Mouse (Mus musculus) ES-E14 (cell line): ENCODE measurements around the gene Rpl5. TPM values are rescaled to one million over a fixed set of nuclear protein-coding genes. Genes with fewer than 3 reads are reported as not detected.
"Not testable (repeated sequence)": the region's sequence is repeated elsewhere in the genome, so short reads cannot be mapped to it uniquely, and the experiment has no call there.

ENCODE experiments used
- DNase-seq: peaks from one replicate; pipeline ENCODE4 v3.0.0-alpha.2; 2013; ENCODE audit warnings: low read depth, low spot score
- H3K27ac ChIP-seq: 2 replicates; pipeline ENCODE4 v1.5.1; 2012; ENCODE audit warnings: low read depth, mild to moderate bottlenecking, low read length, moderate library complexity, mixed read lengths; ENCODE audit not compliant: poor library complexity, insufficient read depth, severe bottlenecking
- H3K36me3 ChIP-seq: 2 replicates; pipeline ENCODE4 v1.6.1; 2012; ENCODE audit warnings: mild to moderate bottlenecking, low read length, moderate library complexity, mixed read lengths; ENCODE audit not compliant: control insufficient read depth, poor library complexity, insufficient read depth, severe bottlenecking
- H3K4me1 ChIP-seq, 2 experiments: fragments of 150-350 bp in 1 of 2; sonication (generic) in 1 of 2; 2 replicates each; pipeline ENCODE4 v1.6.1; 2012; ENCODE audit warnings: low read length in 2 of 2, mild to moderate bottlenecking in 1 of 2, mixed read lengths in 1 of 2; ENCODE audit not compliant: control insufficient read depth in 2 of 2, insufficient read depth in 2 of 2, poor library complexity in 1 of 2
- H3K4me3 ChIP-seq, 2 experiments: fragments of 150-350 bp in 1 of 2; sonication (generic) in 1 of 2; 2 replicates each; pipeline ENCODE4 v1.5.1; 2012; ENCODE audit warnings: low read length in 2 of 2, low read depth in 1 of 2, mild to moderate bottlenecking in 1 of 2, mixed read lengths in 1 of 2; ENCODE audit not compliant: insufficient read depth in 1 of 2, poor library complexity in 1 of 2, severe bottlenecking in 1 of 2
- H3K9ac ChIP-seq: 2 replicates; pipeline ENCODE4 v1.6.1; 2012; ENCODE audit warnings: low read depth, mild to moderate bottlenecking, low read length, mixed read lengths; ENCODE audit not compliant: poor library complexity, insufficient read depth, severe bottlenecking
- H3K9me3 ChIP-seq: fragments of 150-350 bp; sonication (generic); 2 replicates; pipeline ENCODE4 v1.6.1; 2012; ENCODE audit warnings: low read depth, mild to moderate bottlenecking, low read length; ENCODE audit not compliant: control insufficient read depth, insufficient read depth
- CHD2 ChIP-seq: IDR thresholded peaks from 2 replicates; pipeline ENCODE4 v1.6.1; 2014; ENCODE audit warnings: mild to moderate bottlenecking, low read depth, low read length, inconsistent platforms
- HCFC1 ChIP-seq: IDR thresholded peaks from 2 replicates; pipeline ENCODE4 v1.6.1; 2012; ENCODE audit warnings: low read length, inconsistent platforms, borderline replicate concordance; ENCODE audit not compliant: insufficient read depth
- MAFK ChIP-seq: IDR thresholded peaks from 2 replicates; pipeline ENCODE4 v1.6.1; 2014; ENCODE audit warnings: mild to moderate bottlenecking, low read depth, low read length, inconsistent platforms; ENCODE audit not compliant: insufficient read depth
- ZC3H11A ChIP-seq: IDR thresholded peaks from 2 replicates; pipeline ENCODE4 v1.6.1; 2012; ENCODE audit warnings: low read depth, mild to moderate bottlenecking, inconsistent platforms, low read length, borderline replicate concordance
- ZNF384 ChIP-seq: IDR thresholded peaks from 2 replicates; pipeline ENCODE4 v1.6.1; 2012; ENCODE audit warnings: low read depth, low read length, inconsistent platforms
- in situ Hi-C, 2 experiments: fragments of 600-800 bp; cut with MboI; formaldehyde crosslinking; loops; one replicate each; pipeline ENCODE4 v1.15.1; 2025; ENCODE audit warnings: low sequenced_read_pairs in 2 of 2, inconsistent platforms in 1 of 2; ENCODE audit not compliant: unreplicated experiment in 2 of 2
- total RNA-seq: library from RNA; depleted of rRNA; stranded (reverse); fragments of 300-350 nt; gene quantifications from 2 replicates; pipeline ENCODE4 v1.2.3, GENCODE M21; 2012

Gene Rpl5
- total RNA-seq, 1 experiment, result 752 TPM

- TF ChIP-seq ZC3H11A, result 0 out of 2 replicates have a peak, but pooled peaks have one; percentile 5
- no peak for TF ChIP-seq CHD2
- no peak for TF ChIP-seq MAFK
- no peak for TF ChIP-seq ZNF384
- H3K36me3 ChIP-seq, result no peaks in the 10 kb centered on the region
- in situ Hi-C loops, result no loop called here
Observed at GRCm38 (mm10) chr5:107877053-107877452, 23.2 kb upstream of the Rpl5 start.

GRCm38 (mm10) chr5:107880710-107881109 lies 19.6 kb upstream of the Rpl5 start:
- H3K4me3 ChIP-seq, result no peak overlapping the region
- no peaks in the 10 kb centered on the region for H3K36me3 ChIP-seq
- DNase-seq, result no peak
- H3K9ac ChIP-seq, result no peak overlapping the region
- no peak for TF ChIP-seq ZC3H11A
- no peak for TF ChIP-seq CHD2
- TF ChIP-seq MAFK, result no peak
- no peak for TF ChIP-seq HCFC1
- TF ChIP-seq ZNF384, result no peak
- no peaks in the 10 kb centered on the region for H3K9me3 ChIP-seq
- no peaks in the 10 kb centered on the region for H3K4me1 ChIP-seq
- no peak overlapping the region for H3K27ac ChIP-seq
- in situ Hi-C loops, result no loop called here

More at GRCm38 (mm10) chr5:107877053-107877452, 23.2 kb upstream of the Rpl5 start:
- Histone ChIP-seq H3K4me1 (no peaks in the 10 kb centered on the region), H3K9me3 (no peaks in the 10 kb centered on the region), H3K27ac (no peak overlapping the region), H3K4me3 (no peak overlapping the region), H3K9ac (no peak overlapping the region)
- DNase-seq, result no peak

- in situ Hi-C loops, result no loop called here
- no peak for TF ChIP-seq MAFK
- no peak for TF ChIP-seq ZNF384
- TF ChIP-seq ZC3H11A, result no peak
- no peak for TF ChIP-seq HCFC1
- TF ChIP-seq CHD2, result no peak
- Histone ChIP-seq H3K9ac (no peak overlapping the region), H3K36me3 (no peaks in the 10 kb centered on the region), H3K4me3 (no peak overlapping the region), H3K4me1 (peaks cover 0 to 3% of the 10 kb centered on the region in 2 experiments; a peak in 1 of 4 replicates), H3K9me3 (no peaks in the 10 kb centered on the region), H3K27ac (no peak overlapping the region)
- no peak for DNase-seq
Observed at GRCm38 (mm10) chr5:107889994-107890888, 10.1 kb upstream of the Rpl5 start.

GRCm38 (mm10) chr5:107891515-107891914 lies 8.8 kb upstream of the Rpl5 start:
- H3K4me1 ChIP-seq, H3K9me3 ChIP-seq, H3K4me3 ChIP-seq, in situ Hi-C loops, H3K36me3 ChIP-seq, H3K27ac ChIP-seq, H3K9ac ChIP-seq, DNase-seq: not testable (repeated sequence)

- TF ChIP-seq CHD2, result no peak
- no peak overlapping the region for H3K27ac ChIP-seq
- DNase-seq, result no peak
- no peak overlapping the region for H3K9ac ChIP-seq
- H3K9me3 ChIP-seq, result no peaks in the 10 kb centered on the region
- no peak overlapping the region for H3K4me3 ChIP-seq
- peaks cover 0 to 3% of the 10 kb centered on the region in 2 experiments; a peak in 1 of 4 replicates for H3K4me1 ChIP-seq
- in situ Hi-C loops, result no loop called here
- H3K36me3 ChIP-seq, result no peaks in the 10 kb centered on the region
Observed at GRCm38 (mm10) chr5:107894676-107895075, 5.6 kb upstream of the Rpl5 start.
